Mouse (Mus musculus) liver, embryonic 18 days (tissue): ENCODE measurements around the gene Stil. TPM values are rescaled to one million over a fixed set of nuclear protein-coding genes. Genes with fewer than 3 reads are reported as not detected.

Experiments
- polyA plus RNA-seq: library from polyadenylated mRNA; depleted of rRNA; stranded (reverse); fragments of >200 nt; gene quantifications from 2 replicates; pipeline ENCODE4 v1.2.3, GENCODE M21; 2012; rRNA removed

Gene Stil
- polyA plus RNA-seq = 4.1 and 4.5 TPM in 2 replicates

GRCm38 (mm10) chr4:114999773-115000428, at the start of gene Stil:
Stil (plus strand) TSS chr4:115000159.

GRCm38 (mm10) chr4:114986591-114987432, 13.1 kb upstream of the Stil start, which contains the start of gene Cmpk1:
Cmpk1 (minus strand) TSS chr4:114987241.

DNA sequence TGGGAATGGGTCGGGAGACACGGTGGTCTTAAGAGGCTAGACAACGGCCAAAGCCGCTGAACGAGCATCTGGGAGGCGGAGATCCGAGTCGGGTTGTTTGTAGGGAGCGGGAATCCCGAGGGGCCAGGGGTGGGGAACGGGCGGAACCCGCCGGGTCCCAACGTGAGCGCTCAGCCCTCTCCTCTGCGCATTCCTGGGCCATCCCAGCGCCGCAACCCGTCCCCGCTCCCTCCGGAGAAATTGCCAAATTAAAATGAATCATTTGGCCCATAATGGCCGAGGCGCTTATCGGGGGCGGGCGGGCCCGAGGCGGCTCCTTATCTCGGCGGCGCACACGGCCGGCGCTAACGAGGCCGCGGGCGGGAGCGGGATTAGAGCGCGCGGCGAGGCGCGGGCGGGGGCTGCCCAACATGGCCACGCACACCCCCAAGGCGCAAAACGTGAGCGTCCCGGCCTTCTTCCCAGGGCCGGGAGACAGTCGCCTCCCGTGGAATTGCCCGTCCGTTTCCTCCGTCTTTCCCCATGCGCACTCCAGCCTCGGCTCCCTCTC, 56.5 kb downstream of the Stil start, which contains the start of gene Tal1:
Gene Tal1 (plus strand): TSS at position 56 of the 550 bp plus-strand sequence.

GRCm38 (mm10) chr4:115088611-115089338, 88.8 kb downstream of the Stil start, which contains the start of gene Pdzk1ip1:
Pdzk1ip1 (plus strand) TSS chr4:115088708.

Other genes starting within 250 kb of the Stil start
- not detected in 2 replicates for gene Gm12830, start 178.4 kb upstream of the Stil start, polyA plus RNA-seq
- 0.02 TPM in 1 of 2 replicates, not detected in the other for gene Foxd2, start 91.3 kb upstream of the Stil start, polyA plus RNA-seq
- not detected in 2 replicates for gene Foxe3, start 74.1 kb upstream of the Stil start, polyA plus RNA-seq
- gene Cmpk1, start 12.9 kb upstream of the Stil start, polyA plus RNA-seq = 17.5 and 18.8 TPM in 2 replicates
- 29.2 and 30.5 TPM in 2 replicates for gene Tal1, start 56.3 kb downstream of the Stil start, polyA plus RNA-seq
- gene Pdzk1ip1, start 88.5 kb downstream of the Stil start, polyA plus RNA-seq = 29.9 and 35.6 TPM in 2 replicates
- 0.05 and 0.06 TPM in 2 replicates for gene Cyp4x1, start 134.1 kb downstream of the Stil start, polyA plus RNA-seq
- not detected in 2 replicates for gene Cyp4a29, start 241.9 kb downstream of the Stil start, polyA plus RNA-seq